Mouse (Mus musculus) cortical plate, adult 2 months (tissue): ENCODE measurements at regions not wholly inside any gene's neighbourhood (a gene's known extent, or its start where the extent isn't known, plus 50 kb on each side); places are given as distances from the start of the nearest gene placed in this dataset.

Experiments
- H3K27ac ChIP-seq: fragments of 200-500 bp; 2 replicates; pipeline ENCODE4 v1.5.1; 2012; ENCODE audit warnings: low read length, control low read depth, inconsistent platforms; ENCODE audit not compliant: insufficient read depth
- H3K4me1 ChIP-seq: fragments of 200-500 bp; 2 replicates; pipeline ENCODE4 v1.6.1; 2011; ENCODE audit warnings: low read length; ENCODE audit not compliant: control insufficient read depth, insufficient read depth
- H3K4me3 ChIP-seq: fragments of 200-500 bp; 2 replicates; pipeline ENCODE4 v1.5.1; 2011; ENCODE audit warnings: mild to moderate bottlenecking, low read length, control low read depth; ENCODE audit not compliant: insufficient read depth
- CTCF ChIP-seq: fragments of 200-500 bp; IDR thresholded peaks from 2 replicates; pipeline ENCODE4 v1.5.1; 2011; ENCODE audit warnings: mild to moderate bottlenecking, control low read depth, low read length; ENCODE audit not compliant: insufficient read depth; ENCODE audit errors: extremely low read depth
- POLR2A ChIP-seq: fragments of 200-500 bp; IDR thresholded peaks from 2 replicates; pipeline ENCODE4 v1.6.1; 2011; ENCODE audit warnings: mild to moderate bottlenecking, low read length, control low read depth; ENCODE audit not compliant: insufficient read depth; ENCODE audit errors: extremely low read depth

DNA sequence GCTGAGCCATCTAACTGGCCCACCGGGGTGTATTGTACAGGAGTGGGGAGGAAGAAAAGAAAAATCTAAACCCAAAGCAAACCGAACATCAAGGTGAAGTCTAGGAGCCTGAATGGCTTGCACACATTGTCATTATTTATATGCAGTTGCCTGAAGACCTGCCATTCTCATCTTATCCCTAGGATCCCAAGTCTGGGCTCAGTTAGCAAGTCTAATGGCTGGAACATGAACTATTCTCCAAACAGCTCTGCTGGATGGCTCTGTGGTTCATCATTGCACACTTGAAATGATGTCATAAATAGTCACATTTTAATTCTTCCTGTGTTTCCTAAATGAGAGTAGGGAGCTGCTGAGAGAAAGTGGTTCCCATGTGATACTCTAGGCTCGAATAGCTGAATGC is 219.6 kb upstream of the Mpped2 start:
- no peak overlapping the region for H3K4me3 ChIP-seq
- no peaks in the 10 kb centered on the region for H3K4me1 ChIP-seq
- no peak for TF ChIP-seq CTCF
- TF ChIP-seq POLR2A, result no peak
- no peak overlapping the region for H3K27ac ChIP-seq

DNA sequence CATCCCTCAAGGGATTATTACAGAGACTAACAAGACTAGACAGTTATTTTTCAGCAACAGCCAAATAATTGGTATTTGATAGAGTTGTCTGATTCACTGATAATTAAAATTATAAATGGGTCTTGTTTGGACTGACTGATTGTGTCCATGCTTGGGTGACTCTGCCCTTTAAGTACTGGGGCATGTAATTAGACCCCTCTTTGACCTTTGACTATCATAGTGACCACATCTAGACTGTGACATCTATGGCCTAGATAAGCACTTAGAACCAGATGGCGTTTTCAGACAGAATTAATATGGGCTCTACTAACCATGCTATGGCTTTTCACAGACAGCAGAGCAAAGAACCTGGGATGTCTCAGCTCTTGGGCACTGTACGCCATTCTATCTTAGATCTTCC is 215.1 kb upstream of the Mpped2 start:
- H3K4me3 ChIP-seq, result no peak overlapping the region
- no peak overlapping the region for H3K27ac ChIP-seq
- TF ChIP-seq POLR2A (no peak), CTCF (no peak)
- no peaks in the 10 kb centered on the region for H3K4me1 ChIP-seq

DNA sequence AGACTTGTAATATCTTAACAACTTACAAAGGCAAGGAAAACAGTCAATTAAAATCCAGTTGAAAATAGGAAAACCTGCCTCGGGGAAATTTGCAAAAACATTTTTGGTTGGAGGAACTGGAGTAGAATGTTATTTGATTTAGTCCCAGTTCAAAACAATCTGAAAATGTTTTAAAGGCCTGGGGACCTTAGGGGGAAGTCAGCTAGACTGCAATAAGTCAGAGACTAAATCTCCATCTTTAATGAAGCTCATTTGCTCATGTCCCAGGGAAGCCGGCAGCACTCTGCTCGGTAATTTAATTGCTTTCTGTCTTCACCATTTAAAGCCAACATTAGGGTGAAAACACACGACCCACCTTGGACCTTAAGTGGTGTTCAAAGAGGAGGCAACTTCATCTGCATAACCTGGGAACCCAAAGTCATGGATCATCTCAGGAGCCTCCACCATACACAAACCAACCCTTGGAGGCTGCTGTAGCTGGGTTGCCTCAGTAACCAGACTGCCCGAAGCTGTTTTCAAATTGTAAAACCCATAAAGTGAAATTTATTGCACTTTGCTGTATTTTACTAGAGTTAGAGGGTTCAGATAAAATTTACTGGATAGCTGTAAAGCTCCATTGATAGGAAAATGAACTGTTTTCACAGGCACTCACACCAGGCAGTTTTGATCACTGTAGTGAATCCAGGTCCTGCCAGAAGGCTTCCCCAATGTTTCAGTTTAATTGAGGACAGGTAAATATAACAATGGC is 205.6 kb upstream of the Mpped2 start:
- no peak overlapping the region for H3K4me3 ChIP-seq
- H3K4me1 ChIP-seq, result no peaks in the 10 kb centered on the region
- H3K27ac ChIP-seq, result no peak overlapping the region
- TF ChIP-seq POLR2A, result no peak
- no peak for TF ChIP-seq CTCF

DNA sequence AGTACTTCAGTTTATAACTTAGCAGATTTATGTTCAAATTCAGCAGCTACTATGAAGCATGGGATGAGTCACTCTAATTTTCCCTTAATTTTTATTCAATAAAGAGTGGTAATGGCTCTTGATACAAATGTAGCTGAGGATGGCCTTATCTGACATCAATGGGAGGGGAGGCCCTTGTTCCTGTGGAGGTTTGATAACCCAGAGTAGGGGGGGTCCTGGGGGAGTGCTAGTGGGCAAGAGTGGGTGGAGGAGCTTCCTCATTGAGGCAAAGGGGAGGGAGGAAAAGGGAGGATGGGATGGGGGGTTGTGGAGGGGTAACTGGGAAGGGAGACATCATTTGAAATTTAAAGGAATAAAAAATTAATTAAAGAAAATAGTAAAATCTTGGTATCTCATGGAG is 194.3 kb upstream of the Mpped2 start:
- H3K4me1 ChIP-seq, result no peaks in the 10 kb centered on the region
- H3K4me3 ChIP-seq, result no peak overlapping the region
- no peak overlapping the region for H3K27ac ChIP-seq
- TF ChIP-seq CTCF (no peak), POLR2A (no peak)

DNA sequence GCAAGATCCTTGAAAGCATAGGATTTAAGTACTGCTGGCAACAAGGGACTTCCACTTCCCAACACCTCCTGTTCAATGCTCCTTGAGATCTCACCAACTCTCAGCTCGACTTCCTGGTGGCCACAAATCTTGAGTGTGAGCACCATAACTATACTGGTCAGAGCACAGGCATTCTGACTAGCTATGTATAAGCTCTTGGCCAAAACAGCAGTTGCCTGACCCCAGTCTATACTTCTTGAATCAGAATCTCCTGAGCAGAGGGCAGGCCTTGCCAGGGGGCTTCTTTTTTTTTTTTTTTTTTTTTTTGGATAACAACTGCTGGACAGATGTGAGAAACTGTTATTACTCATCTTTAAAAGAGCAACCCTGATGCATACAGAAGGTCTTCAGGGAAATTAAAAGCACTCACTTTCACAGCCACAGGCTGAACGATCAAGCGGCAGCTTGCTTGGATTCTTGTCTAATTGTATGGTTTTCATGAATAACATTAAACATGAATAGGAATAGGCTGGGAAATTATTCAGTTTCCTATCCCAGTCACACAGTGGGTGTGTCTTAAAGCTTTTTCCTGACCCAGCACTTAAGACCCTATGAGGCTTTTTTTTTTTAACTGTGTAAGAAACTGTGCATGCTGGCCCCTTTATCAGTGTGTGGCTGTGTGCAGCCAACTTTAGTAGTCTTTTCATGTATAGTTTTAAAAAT is 193.7 kb upstream of the Mpped2 start:
- Histone ChIP-seq H3K4me1 (no peaks in the 10 kb centered on the region), H3K27ac (no peak overlapping the region), H3K4me3 (no peak overlapping the region)
- TF ChIP-seq CTCF (no peak), POLR2A (no peak)

DNA sequence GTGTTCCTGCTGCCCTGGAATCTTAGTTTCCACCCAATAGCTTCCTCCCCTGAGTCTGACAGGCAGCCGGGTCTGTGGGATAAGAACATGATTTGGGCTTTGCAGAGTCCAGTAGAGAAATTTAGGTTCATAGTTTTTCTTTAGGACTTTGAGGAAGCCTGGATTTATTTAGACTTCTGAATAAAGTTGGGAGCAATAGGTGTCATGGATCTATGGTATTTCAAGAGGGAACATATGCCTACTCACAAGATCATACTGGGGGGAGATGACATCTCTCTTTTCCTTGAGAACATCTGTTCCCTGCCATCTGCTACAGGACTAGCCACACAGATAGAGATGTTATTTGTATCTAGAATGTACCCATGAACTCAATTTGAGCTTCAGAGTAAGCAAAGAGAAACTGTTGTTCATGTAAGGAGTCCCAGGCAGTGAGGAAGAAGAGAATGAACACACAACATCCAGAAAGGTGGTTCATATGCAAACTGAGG is 188.1 kb upstream of the Mpped2 start:
- TF ChIP-seq POLR2A (no peak), CTCF (no peak)
- Histone ChIP-seq H3K4me1 (no peaks in the 10 kb centered on the region), H3K4me3 (no peak overlapping the region), H3K27ac (no peak overlapping the region)

DNA sequence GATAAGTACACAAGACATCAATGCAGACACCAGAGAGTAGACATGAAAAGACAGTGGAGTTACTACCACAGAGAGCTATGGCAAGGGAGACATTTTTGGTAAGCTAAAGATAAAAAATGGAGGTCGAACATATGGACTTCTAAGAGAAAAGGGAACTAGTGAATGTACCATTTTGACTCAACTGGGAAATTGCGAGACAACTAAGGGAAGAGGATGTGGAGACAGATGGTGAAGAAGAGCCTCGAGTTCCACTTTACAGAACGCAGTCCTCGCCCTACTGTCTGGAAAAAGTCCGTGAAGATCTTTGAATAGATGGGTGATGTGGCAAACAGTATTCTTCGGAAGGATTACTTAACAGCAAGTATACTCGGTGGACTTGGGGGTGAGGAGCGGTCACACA is 181.2 kb upstream of the Mpped2 start:
- Histone ChIP-seq H3K27ac (no peak overlapping the region), H3K4me1 (no peaks in the 10 kb centered on the region), H3K4me3 (no peak overlapping the region)
- TF ChIP-seq CTCF (no peak), POLR2A (no peak)

DNA sequence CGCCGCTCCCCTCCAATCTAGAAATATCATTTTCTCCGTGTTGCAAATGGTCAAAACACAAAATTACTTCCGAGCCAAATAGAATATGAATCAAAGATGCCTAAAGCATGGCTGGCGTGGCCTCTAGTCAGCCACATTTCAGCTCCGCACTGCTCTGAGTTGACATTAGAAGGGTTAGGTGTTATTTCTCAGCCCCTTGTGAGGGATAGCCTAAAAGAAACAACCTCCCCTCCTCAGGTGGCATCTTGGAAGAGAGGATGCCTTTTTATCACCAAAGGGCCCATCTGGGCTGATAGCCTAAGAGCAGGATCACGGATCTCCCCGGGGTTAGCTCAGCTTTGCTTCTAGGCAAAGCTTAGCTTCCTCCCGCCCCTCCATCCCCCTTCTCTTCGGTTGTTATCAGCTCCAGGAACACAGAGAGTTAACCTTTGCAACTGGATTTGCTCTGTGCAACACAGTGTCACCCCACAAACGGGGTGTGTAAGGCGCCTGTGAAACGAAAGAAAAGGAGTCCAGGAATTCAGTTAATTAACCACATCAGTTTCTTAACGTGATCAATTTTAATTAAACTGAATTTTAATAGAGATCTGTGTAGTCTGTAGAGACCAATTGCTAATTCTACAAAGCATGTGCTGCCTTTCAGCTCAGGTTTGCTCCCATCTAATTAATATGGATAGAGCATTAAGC is 180.6 kb upstream of the Mpped2 start:
- Histone ChIP-seq H3K4me1 (no peaks in the 10 kb centered on the region), H3K4me3 (no peak overlapping the region)

DNA sequence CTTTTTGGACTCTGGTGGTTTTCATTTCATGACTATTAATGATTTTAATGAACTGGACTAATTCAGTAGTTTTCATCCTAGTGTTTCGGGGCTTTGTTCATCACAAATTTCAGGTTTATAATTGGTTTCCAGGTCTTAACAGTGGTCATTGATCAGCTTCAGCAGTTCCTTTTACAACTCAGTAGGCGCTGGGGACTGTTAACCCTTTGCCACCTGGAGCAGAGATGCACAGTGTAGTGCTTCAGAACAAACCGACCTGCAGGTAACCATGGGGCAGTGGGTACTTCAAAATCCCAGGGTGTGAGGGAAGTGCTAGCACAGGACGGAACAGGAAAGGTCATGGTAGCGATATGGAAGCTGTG is 180.1 kb upstream of the Mpped2 start:
- H3K27ac ChIP-seq, result no peak overlapping the region
- H3K4me3 ChIP-seq, result no peak overlapping the region

More for the DNA sequence above, 180.6 kb upstream of the Mpped2 start:
- no peak for TF ChIP-seq CTCF
- TF ChIP-seq POLR2A, result no peak
- H3K27ac ChIP-seq, result no peak overlapping the region

More for the DNA sequence above, 180.1 kb upstream of the Mpped2 start:
- H3K4me1 ChIP-seq, result no peaks in the 10 kb centered on the region
- no peak for TF ChIP-seq CTCF
- no peak for TF ChIP-seq POLR2A
